Mouse (Mus musculus) intestine, postnatal 0 days (tissue): Measurements from ENCODE around the gene Dnah6. TPM values are rescaled to one million over a fixed set of nuclear protein-coding genes. Genes with fewer than 3 reads are reported as not detected.

Experiments
- ATAC-seq: fragments of 200-750 bp; cut with Nextera tagmentation; 2 replicates; pipeline ENCODE4 v1.8.0; 2017; ENCODE audit warnings: mild to moderate bottlenecking, moderate TSS enrichment, moderate library complexity
- H3K27ac ChIP-seq: fragments of 300-500 bp; sonication (generic); 2 replicates; pipeline ENCODE4 v1.5.1; 2014; ENCODE audit warnings: mild to moderate bottlenecking, low read depth, low read length, moderate library complexity
- H3K27me3 ChIP-seq: fragments of 300-500 bp; sonication (generic); replicated peaks from 2 replicates; pipeline ENCODE4 v1.6.1; 2014; ENCODE audit warnings: low read length, mixed read lengths; ENCODE audit not compliant: control insufficient read depth, insufficient read depth
- H3K36me3 ChIP-seq: fragments of 300-500 bp; sonication (generic); 2 replicates; pipeline ENCODE4 v1.6.1; 2014; ENCODE audit warnings: mild to moderate bottlenecking, moderate library complexity; ENCODE audit not compliant: control insufficient read depth, insufficient read depth
- H3K4me1 ChIP-seq: fragments of 300-500 bp; sonication (generic); replicated peaks from 2 replicates; pipeline ENCODE4 v1.6.1; 2014; ENCODE audit warnings: antibody characterized with exemption, low read length, mixed read lengths; ENCODE audit not compliant: control insufficient read depth, insufficient read depth
- H3K4me2 ChIP-seq: fragments of 300-500 bp; sonication (generic); replicated peaks from 2 replicates; pipeline ENCODE4 v1.6.1; 2014; ENCODE audit warnings: low read depth, mild to moderate bottlenecking, moderate library complexity
- H3K4me3 ChIP-seq: fragments of 300-500 bp; sonication (generic); 2 replicates; pipeline ENCODE4 v1.5.1; 2014; ENCODE audit warnings: low read depth, low read length
- H3K9ac ChIP-seq: fragments of 300-500 bp; sonication (generic); 2 replicates; pipeline ENCODE4 v1.6.1; 2014; ENCODE audit warnings: mild to moderate bottlenecking, low read depth, low read length
- H3K9me3 ChIP-seq: fragments of 300-500 bp; sonication (generic); 2 replicates; pipeline ENCODE4 v1.6.1; 2016; ENCODE audit warnings: mixed run types; ENCODE audit not compliant: control insufficient read depth
- CTCF ChIP-seq: sonication (generic); IDR thresholded peaks from 2 replicates; pipeline ENCODE4 v1.5.1; 2016; ENCODE audit warnings: low read depth, mild to moderate bottlenecking, control low read depth, antibody characterized with exemption, moderate library complexity
- WGBS: fragments of 180-500 bp; shearing (Covaris S2); extraction: QIAGEN DNeasy Blood & Tissue Kit; methylation state at CpG from one replicate; pipeline ENCODE4 v1.1.7; 2014; 5-methylcytosine and 5-hydroxymethylcytosine counted together
- polyA plus RNA-seq: library from polyadenylated mRNA; unstranded; fragments of >200 nt; fragmentation: Nextera tagmentation; extraction: Ambion mirVana; gene quantifications from 2 replicates; pipeline ENCODE4 v1.2.1, GENCODE M21; 2015

The Dnah6 gene
- polyA plus RNA-seq, 1 experiment from 2014 or later: 0.09 TPM

- peak; percentile 18; the same call in 1 of the 2 replicates for TF ChIP-seq CTCF
- Histone ChIP-seq H3K9me3 (no peaks in the 10 kb centered on the region), H3K27ac (no peak overlapping the region), H3K4me3 (no peak overlapping the region), H3K27me3 (no peaks in the 10 kb centered on the region), H3K4me1 (no peaks in the 10 kb centered on the region), H3K36me3 (no peaks in the 10 kb centered on the region), H3K4me2 (no peak overlapping the region), H3K9ac (no peak overlapping the region)
- ATAC-seq: no peak
- 92% methylated on average over 4 of the region's 4 CpGs for WGBS
These were observed 78.7 kb downstream of the Dnah6 start for GRCm38 (mm10) chr6:73142776-73143175.

DNA sequence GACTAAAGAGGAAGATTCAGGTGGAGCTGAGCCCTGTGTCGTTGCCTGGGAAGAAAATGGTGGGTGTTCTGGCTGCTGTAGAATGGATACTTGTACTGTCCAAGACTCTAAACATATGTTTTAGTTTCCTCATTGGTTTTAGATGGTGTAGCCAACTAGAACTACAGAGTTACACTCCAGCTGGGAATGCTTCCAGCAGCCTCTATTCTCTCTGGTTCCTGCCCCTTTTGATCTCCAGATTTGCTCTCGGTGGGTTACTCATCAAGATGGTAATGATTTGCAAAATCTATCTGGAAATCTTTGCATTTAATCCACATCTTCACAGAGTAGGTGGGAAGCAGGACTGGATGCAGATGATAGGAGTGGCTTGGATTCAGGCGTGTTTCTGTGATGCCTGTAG lies 80.6 kb downstream of the Dnah6 start:
- Histone ChIP-seq H3K27ac (no peak overlapping the region), H3K4me3 (no peak overlapping the region), H3K9ac (no peak overlapping the region), H3K4me1 (no peaks in the 10 kb centered on the region), H3K4me2 (no peak overlapping the region), H3K27me3 (no peaks in the 10 kb centered on the region), H3K36me3 (no peaks in the 10 kb centered on the region), H3K9me3 (no peaks in the 10 kb centered on the region)
- WGBS: 82% methylated on average over 3 of the region's 3 CpGs
- no peak for ATAC-seq
- no peak for TF ChIP-seq CTCF

- WGBS: 50% methylated on average over 5 of the region's 5 CpGs
- Histone ChIP-seq H3K4me2 (no peak overlapping the region), H3K27me3 (no peaks in the 10 kb centered on the region), H3K36me3 (no peaks in the 10 kb centered on the region), H3K4me1 (no peaks in the 10 kb centered on the region), H3K4me3 (no peak overlapping the region), H3K9ac (no peak overlapping the region), H3K27ac (no peak overlapping the region), H3K9me3 (no peaks in the 10 kb centered on the region)
- no peak for TF ChIP-seq CTCF
- ATAC-seq: no peak
These were observed 88.7 kb downstream of the Dnah6 start for GRCm38 (mm10) chr6:73132784-73133183.

DNA sequence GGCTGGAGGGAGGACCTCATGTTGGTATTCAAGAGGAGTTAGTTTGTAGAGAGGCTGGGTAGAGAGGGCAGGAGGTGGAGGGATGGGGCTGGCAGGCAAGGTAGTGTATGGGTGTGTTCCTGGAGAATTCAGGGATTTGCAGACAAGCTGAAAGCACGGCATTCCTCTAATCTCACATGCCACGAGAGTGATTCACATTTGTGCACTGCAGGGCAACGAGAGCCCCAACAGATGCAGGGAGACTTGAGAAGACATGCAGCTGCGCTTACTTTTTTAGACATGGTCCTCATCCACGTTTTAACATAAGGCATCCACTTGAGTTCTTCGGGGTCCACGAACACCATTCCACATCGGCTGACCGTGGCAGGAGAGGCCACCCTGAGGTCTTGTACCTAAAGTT lies 93.9 kb downstream of the Dnah6 start:
- H3K27me3 ChIP-seq: no peaks in the 10 kb centered on the region
- H3K4me2 ChIP-seq: no peak overlapping the region
- H3K4me1 ChIP-seq: no peaks in the 10 kb centered on the region
- H3K27ac ChIP-seq: no peak overlapping the region
- WGBS: 66% methylated on average over 9 of the region's 9 CpGs
- H3K4me3 ChIP-seq: no peak overlapping the region
- no peak for TF ChIP-seq CTCF
- ATAC-seq: no peak
- H3K9me3 ChIP-seq: no peaks in the 10 kb centered on the region
- no peaks in the 10 kb centered on the region for H3K36me3 ChIP-seq
- no peak overlapping the region for H3K9ac ChIP-seq

GRCm38 (mm10) chr6:73120348-73120747 lies 101.1 kb downstream of the Dnah6 start:
- H3K27ac ChIP-seq: no peak overlapping the region
- no peak for TF ChIP-seq CTCF
- H3K4me1 ChIP-seq: no peaks in the 10 kb centered on the region
- H3K36me3 ChIP-seq: no peaks in the 10 kb centered on the region
- H3K27me3 ChIP-seq: no peaks in the 10 kb centered on the region
- no peak overlapping the region for H3K4me3 ChIP-seq
- no peak overlapping the region for H3K4me2 ChIP-seq
- H3K9ac ChIP-seq: no peak overlapping the region
- 91% methylated on average over 11 of the region's 11 CpGs for WGBS
- no peaks in the 10 kb centered on the region for H3K9me3 ChIP-seq
- no peak for ATAC-seq

DNA sequence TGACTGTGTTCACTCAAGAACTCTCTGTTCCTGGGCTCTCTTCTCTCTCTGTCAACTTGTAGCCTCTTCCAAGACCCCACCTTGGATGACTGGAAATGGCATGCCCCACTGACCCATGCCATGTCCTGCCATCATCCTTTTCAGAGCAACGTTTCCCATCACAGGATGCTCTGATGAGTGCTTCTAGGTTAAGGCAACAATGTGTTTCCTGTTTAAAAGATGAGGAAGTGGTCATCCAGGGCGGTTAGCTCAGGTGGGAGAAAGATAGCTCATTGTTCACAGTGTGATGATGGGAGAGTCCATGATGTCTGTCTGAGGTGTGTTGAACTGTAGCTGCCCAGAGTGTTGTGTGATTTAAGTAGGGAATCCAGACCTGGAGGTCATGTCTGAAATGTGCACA lies 107.6 kb downstream of the Dnah6 start:
- H3K4me2 ChIP-seq: no peak overlapping the region
- H3K4me1 ChIP-seq: no peaks in the 10 kb centered on the region
- no peak overlapping the region for H3K4me3 ChIP-seq
- no peak for TF ChIP-seq CTCF
- ATAC-seq: no peak
- H3K9me3 ChIP-seq: no peaks in the 10 kb centered on the region
- WGBS: 59% methylated on average over 2 of the region's 2 CpGs
- no peak overlapping the region for H3K9ac ChIP-seq
- H3K36me3 ChIP-seq: no peaks in the 10 kb centered on the region
- H3K27me3 ChIP-seq: no peaks in the 10 kb centered on the region
- H3K27ac ChIP-seq: no peak overlapping the region

DNA sequence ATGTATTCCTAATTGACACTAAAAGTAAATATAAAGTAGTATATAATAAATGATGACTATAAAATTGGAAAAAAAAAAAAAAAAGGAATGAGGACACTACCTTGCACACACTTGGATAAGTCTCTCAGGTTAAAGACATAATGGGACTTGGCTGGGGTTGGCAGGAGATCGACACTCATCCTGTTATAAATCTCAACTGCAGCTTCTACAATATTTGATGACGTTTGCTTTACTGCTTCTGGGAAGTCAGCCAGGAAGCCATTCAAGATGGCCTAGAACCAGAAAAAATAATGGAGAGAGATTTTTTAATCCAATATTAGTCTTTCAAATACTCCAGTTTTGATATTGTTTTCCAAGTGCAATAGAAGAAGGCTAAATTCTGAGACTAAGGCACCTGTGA lies 108.1 kb downstream of the Dnah6 start:
- TF ChIP-seq CTCF: no peak
- Histone ChIP-seq H3K9me3 (no peaks in the 10 kb centered on the region), H3K9ac (no peak overlapping the region), H3K27me3 (no peaks in the 10 kb centered on the region), H3K4me1 (no peaks in the 10 kb centered on the region), H3K4me3 (no peak overlapping the region), H3K27ac (no peak overlapping the region), H3K36me3 (no peaks in the 10 kb centered on the region), H3K4me2 (no peak overlapping the region)
- no peak for ATAC-seq
- 39% methylated on average over 2 of the region's 2 CpGs for WGBS
